Mouse (Mus musculus) spleen, adult 10 weeks (tissue): ENCODE results near the gene Ear14. TPM values are rescaled to one million over a fixed set of nuclear protein-coding genes. Genes with fewer than 3 reads are reported as not detected.

Source experiments
- polyA plus RNA-seq: library from polyadenylated mRNA; stranded (reverse); fragments of 350-450 nt; fragmentation: Illumina TruSeq; extraction: RNeasy Lipid Tissue Mini Kit (QIAGEN cat#74804); gene quantifications from one replicate; pipeline ENCODE4 v1.2.3, GENCODE M21; 2015; ENCODE audit warnings: low replicate concordance; ENCODE audit not compliant: insufficient read depth

Gene Ear14
- polyA plus RNA-seq: not detected

DNA sequence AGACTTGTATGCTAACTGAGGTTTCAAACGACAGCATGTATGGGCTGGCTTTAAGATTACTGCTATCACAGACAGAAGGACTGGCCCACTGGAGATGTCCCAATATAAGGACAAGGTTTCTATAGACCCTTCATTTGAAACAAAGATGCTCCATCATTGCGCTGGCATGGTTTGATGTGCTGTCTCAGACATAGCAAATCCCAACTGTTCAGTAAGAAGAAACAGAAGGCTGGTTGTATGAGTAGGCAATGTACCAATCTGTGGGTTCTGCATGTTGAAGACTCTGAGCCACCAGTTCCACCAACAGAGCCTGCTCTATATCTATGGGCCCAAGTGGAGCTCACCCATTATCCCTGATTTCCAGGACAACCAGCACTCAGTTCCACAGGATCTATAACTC, at the start of gene Ear14:
Gene Ear14 (plus strand): TSS at position 277 of the 400 bp plus-strand sequence.

DNA sequence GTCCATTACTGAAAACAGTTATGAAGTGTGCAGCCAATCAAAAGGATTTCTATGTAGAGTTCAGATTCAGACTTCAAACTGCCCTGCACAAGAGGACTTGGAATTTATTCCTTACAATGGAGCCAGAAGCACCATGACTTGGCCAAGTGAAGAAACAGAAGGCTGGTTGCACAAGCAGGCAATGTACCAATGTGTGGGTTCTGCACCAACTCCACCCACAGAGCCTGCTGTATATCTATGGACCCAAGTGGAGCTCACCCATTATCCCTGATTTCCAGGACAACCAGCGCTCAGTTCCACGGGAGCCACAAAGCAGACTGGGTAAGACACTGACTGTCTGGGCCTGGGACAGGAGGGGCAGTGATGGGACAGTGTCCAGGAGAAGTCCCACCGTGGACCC, 41.2 kb upstream of the Ear14 start, which contains the start of gene Rnase2b:
Gene Rnase2b (plus strand): TSS at position 285 of the 400 bp plus-strand sequence.

GRCm38 (mm10) chr14:51199098-51200023, 3.8 kb upstream of the Ear14 start, which contains the start of gene Ang2:
Gene Ang2 (minus strand): TSS chr14:51199148.

Other genes starting within 250 kb of the Ear14 start
- gene Pnp2, start 247.4 kb upstream of the Ear14 start, polyA plus RNA-seq: 4.6 TPM
- gene Rnase10, start 195.6 kb upstream of the Ear14 start, polyA plus RNA-seq: 0.26 TPM
- not detected for gene Rnase9, start 161.5 kb upstream of the Ear14 start, polyA plus RNA-seq
- not detected for gene Rnase11, start 153.2 kb upstream of the Ear14 start, polyA plus RNA-seq
- 4.4 TPM for gene Rnase12, start 145.7 kb upstream of the Ear14 start, polyA plus RNA-seq
- not detected for gene Olfr750, start 129.0 kb upstream of the Ear14 start, polyA plus RNA-seq
- 32.5 TPM for gene Rnase4, start 112.3 kb upstream of the Ear14 start, polyA plus RNA-seq
- 5.4 TPM for gene Ang, start 112.2 kb upstream of the Ear14 start, polyA plus RNA-seq
- gene Eddm3b, start 89.0 kb upstream of the Ear14 start, polyA plus RNA-seq: not detected
- gene Rnase6, start 79.5 kb upstream of the Ear14 start, polyA plus RNA-seq: 227 TPM
- 7.4 TPM for gene Rnase1, start 56.6 kb upstream of the Ear14 start, polyA plus RNA-seq
- not detected for gene Rnase2b, start 41.1 kb upstream of the Ear14 start, polyA plus RNA-seq
- not detected for gene Ang2, start 4.2 kb upstream of the Ear14 start, polyA plus RNA-seq
- gene Rnase2a, start 52.7 kb downstream of the Ear14 start, polyA plus RNA-seq: not detected
- gene Gm7247, start 158.4 kb downstream of the Ear14 start, polyA plus RNA-seq: not detected
- not detected for gene Vmn2r88, start 207.4 kb downstream of the Ear14 start, polyA plus RNA-seq
- gene Vmn2r89, start 248.5 kb downstream of the Ear14 start, polyA plus RNA-seq: not detected